Mouse (Mus musculus) left cerebral cortex, adult 2 months (tissue): ENCODE data around the gene Tomm40. TPM values are rescaled to one million over a fixed set of nuclear protein-coding genes. Genes with fewer than 3 reads are reported as not detected.

Experiments
- DNase-seq, 2 experiments: peaks; one replicate each; pipeline ENCODE4 v3.0.0; 2021 to 2022; ENCODE audit warnings: low spot score in 2 of 2, mixed read lengths in 1 of 2; ENCODE audit errors: extremely low spot score in 1 of 2
- H3K27ac ChIP-seq: fragments of 200-600 bp; 2 replicates; pipeline ENCODE4 v1.8.1; 2022
- H3K4me3 ChIP-seq: fragments of 200-600 bp; 2 replicates; pipeline ENCODE4 v1.8.1; 2022
- CTCF ChIP-seq: fragments of 200-600 bp; IDR thresholded peaks from 2 replicates; pipeline ENCODE4 v1.8.1; 2022; ENCODE audit warnings: antibody characterized with exemption, mild to moderate bottlenecking, moderate library complexity
- intact Hi-C: fragments of 180-260 bp; cut with DNase I; formaldehyde crosslinking; loops from one replicate; pipeline ENCODE4 v1.15.1; 2025
- total RNA-seq, 2 experiments: library from RNA; stranded (reverse); gene quantifications; 2 replicates each; pipeline ENCODE4 v1.2.3; 2021

The Tomm40 gene
- total RNA-seq, 2 experiments from 2014 or later = 117 TPM

DNA sequence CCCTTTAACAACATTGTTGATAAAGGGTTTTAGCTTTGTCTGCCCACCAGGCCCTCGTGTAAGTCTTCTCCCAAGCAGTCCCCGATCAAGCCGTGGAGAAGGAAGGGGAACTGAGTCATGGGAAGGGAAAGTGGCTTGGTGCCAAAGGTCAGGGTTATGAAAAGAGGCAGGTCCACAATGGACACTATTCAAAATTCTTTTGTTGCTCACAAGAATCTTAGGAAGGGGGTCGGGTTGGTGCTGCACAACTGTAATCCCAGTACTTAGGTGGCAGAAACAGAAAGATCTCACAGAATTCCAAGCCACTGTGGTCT lies 35.8 kb upstream of the Tomm40 start:
- no peak for TF ChIP-seq CTCF
- no peak for DNase-seq
- Histone ChIP-seq H3K27ac (no peak overlapping the region), H3K4me3 (no peak overlapping the region)
- intact Hi-C loops = no loop called here

DNA sequence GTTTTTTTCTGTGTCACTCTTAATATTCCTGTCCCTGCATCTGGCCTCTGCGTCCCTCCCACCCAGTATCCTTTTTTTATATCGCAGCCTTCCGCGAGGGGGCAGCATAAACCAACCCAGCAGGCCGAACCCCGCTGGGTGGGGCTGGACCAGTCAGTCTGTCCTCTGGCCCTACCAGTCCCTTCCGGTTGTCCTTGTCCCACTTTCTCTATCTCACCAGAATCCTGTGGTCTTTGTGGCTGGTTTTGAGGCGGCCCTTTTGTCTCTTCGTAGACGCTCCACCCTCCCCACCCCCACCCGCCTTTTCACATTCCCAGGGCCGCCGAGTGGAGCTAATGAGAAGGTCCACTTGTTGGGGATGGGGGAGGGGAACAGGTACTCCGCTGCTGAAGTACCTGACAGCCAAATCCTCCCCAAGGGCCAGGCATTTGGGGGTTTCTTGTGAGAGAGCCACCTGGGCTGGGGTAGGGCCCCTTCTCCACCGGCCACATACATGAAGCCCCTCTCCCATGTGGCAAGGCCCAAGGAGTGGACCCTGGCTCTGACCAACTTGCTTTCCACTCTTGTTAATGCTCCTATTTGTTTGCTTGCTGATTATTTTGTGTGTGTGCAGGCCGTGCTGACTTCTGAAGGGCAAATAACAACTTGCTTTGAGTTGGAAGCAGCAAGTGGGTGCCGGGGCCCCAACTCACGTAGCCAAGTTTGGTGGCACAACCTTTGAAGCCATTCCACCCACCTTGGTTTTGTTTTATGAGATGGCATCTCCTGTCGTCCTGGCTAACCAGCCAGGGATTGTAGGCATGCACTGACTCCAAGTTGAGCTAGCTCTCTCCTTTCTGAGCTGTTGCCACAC lies 35.2 kb upstream of the Tomm40 start, which contains the start of gene Nectin2:
Gene Nectin2, minus strand, starts transcription at position 267 of the 853 bp plus-strand sequence.
- peak within 1 kb of the TSS; percentile 63 for H3K4me3 ChIP-seq
- peak within 1 kb of the TSS; percentile 63 for H3K27ac ChIP-seq
- intact Hi-C loops = loop anchor here (1.0 kb wide), 2 partner anchors 40 to 93 kb away; no protein-coding TSS in a partner anchor
- peak; percentile 82 for TF ChIP-seq CTCF
- DNase-seq = peak; percentile 78 to 87

GRCm38 (mm10) chr7:19749389-19750216 lies 34.4 kb upstream of the Tomm40 start:
- Histone ChIP-seq H3K4me3 (peak overlapping the region; percentile 63), H3K27ac (peak overlapping the region; percentile 63)
- intact Hi-C loops = loop anchor here (1.0 kb wide), 2 partner anchors 41 to 94 kb away; no protein-coding TSS in a partner anchor
- DNase-seq = peak; percentile 90 to 92
- TF ChIP-seq CTCF = peak; percentile 74

DNA sequence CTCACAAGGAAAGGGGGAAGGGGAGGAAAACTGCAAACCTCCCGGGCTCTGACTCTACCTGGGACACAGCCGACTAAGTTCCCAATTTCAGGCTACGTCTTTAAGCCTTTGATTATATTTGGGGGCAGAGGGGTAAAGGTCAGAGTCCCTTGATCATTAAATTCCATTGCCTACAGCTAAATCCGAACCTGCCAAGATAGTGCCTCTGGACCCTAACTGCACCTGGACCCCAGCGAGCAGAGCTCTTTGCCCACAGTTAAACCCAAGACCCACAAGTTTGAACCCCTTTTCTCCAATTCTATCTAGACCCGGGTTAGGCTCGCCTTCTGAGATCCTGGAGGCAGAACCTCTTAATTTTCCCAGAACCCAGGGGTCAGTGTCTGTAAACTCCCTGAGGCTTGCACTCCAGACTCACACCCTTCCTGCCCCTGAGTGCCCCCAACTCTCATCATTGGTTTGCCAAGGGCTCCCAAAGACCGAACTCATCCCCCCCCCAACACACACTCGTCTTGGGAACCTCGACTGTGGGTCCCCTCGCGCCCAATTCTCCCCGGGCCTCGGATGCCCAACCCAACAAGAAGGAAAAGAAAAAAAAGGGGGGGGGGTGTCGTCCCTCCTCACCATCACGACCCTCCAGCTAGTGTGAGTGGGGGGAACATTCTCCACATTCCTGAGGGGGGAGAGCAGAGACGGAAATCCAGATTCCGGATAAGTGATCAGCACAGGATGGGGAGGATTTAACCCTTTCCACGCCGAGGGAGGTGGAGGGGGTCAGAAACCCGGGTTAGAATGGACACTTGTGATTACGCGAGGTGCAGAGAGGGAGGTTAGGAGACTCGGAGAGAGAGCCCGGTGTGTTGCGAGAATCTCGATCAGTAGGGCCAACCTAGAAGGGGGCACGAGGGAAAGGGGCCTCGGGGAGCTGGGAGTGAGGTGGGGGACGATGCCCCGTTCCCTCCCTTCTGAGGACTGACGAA lies 33.3 kb upstream of the Tomm40 start:
- TF ChIP-seq CTCF = no peak
- peak overlapping the region; percentile 63 for H3K4me3 ChIP-seq
- peak; percentile 22 to 24 for DNase-seq
- H3K27ac ChIP-seq = peak overlapping the region; percentile 63
- intact Hi-C loops = no loop called here

GRCm38 (mm10) chr7:19747420-19748218 lies 32.4 kb upstream of the Tomm40 start:
- H3K4me3 ChIP-seq = 0 out of 2 replicates have a peak overlapping the region, but pooled peaks have one; percentile 5
- intact Hi-C loops = no loop called here
- TF ChIP-seq CTCF = no peak
- DNase-seq = no peak
- no peak overlapping the region for H3K27ac ChIP-seq

DNA sequence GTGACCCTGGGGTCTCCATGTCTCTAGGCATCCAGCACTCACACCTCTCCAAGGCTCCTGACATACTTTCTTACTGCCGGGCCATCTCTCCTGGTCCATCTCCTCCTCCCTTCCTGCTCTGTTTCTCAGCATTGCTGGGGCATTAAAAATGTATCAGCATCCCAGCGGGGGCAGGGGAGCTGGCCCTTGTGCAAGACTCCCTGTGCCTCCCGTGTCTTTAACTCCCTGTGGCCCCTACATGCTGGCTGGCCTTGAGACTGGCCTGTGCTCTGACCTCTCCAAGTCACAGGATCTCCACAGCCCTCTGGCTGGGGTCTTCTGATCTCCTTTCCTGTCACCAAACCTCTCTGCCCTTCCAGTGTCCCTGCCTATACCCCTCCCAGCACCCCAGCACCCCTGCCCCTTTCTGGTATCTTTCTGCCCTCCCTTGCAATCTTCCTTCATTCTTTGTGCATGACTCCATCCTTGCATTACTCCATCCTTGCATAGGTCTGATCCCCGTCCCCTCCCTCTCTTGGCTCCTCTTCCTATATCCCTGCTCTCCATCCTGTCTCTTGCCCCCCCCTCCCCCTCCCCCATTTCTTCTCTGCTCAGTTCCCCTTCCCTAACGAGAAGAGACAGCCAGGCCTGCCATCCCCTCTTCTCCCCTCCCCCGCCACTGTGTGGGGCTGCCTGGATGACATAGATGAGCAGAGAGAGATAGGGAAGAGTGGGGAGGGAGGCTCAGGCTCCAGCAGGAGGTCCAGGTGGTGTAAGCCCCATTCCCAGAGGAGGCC lies 31.4 kb upstream of the Tomm40 start:
- intact Hi-C loops = no loop called here
- no peak for DNase-seq
- H3K4me3 ChIP-seq = no peak overlapping the region
- TF ChIP-seq CTCF = no peak
- H3K27ac ChIP-seq = no peak overlapping the region

- intact Hi-C loops = no loop called here
- no peak for TF ChIP-seq CTCF
- DNase-seq = no peak
- Histone ChIP-seq H3K4me3 (no peak overlapping the region), H3K27ac (no peak overlapping the region)
Observed at GRCm38 (mm10) chr7:19745971-19746370, 30.7 kb upstream of the Tomm40 start.

- intact Hi-C loops = no loop called here
- Histone ChIP-seq H3K27ac (no peak overlapping the region), H3K4me3 (no peak overlapping the region)
- no peak for DNase-seq
- no peak for TF ChIP-seq CTCF
Observed at GRCm38 (mm10) chr7:19744590-19745385, 29.6 kb upstream of the Tomm40 start.

- TF ChIP-seq CTCF = no peak
- no peak overlapping the region for H3K4me3 ChIP-seq
- DNase-seq = no peak
- H3K27ac ChIP-seq = no peak overlapping the region
- intact Hi-C loops = no loop called here
Observed at GRCm38 (mm10) chr7:19743791-19744190, 28.6 kb upstream of the Tomm40 start.
